Mouse (Mus musculus): Measurements from ENCODE around the gene Tmco5b. TPM values are rescaled to one million over a fixed set of nuclear protein-coding genes. Genes with fewer than 3 reads are reported as not detected.

Tmco5b gene
- not detected in 2 replicates for polyA plus RNA-seq (2015; fragmentation: Nextera tagmentation; extraction: Ambion mirVana)

- Histone ChIP-seq H3K36me3 (no peaks in the 10 kb centered on the region), H3K4me2 (no peak within 1 kb of the TSS), H3K27me3 (no peaks in the 10 kb centered on the region; the same call in 1 of the 2 replicates), H3K9me3 (no peaks in the 10 kb centered on the region), H3K27ac (no peak within 1 kb of the TSS), H3K9ac (no peak within 1 kb of the TSS), H3K4me3 (no peak within 1 kb of the TSS), H3K4me1 (no peaks in the 10 kb centered on the region)
- 83% methylated on average over 2 of the region's 2 CpGs for WGBS
- no peak for ATAC-seq (ENCODE audit: insufficient number of reproducible peaks, low FRiP score, low TSS enrichment, low read depth)
Measured at GRCm38 (mm10) chr2:113285432-113285831, at the start of gene Tmco5b. Gene Tmco5b, plus strand, starts transcription at chr2:113285732.

- Histone ChIP-seq H3K27ac (no peak overlapping the region), H3K9ac (no peak overlapping the region), H3K27me3 (no peaks in the 10 kb centered on the region), H3K4me3 (no peak overlapping the region), H3K4me2 (no peak overlapping the region), H3K9me3 (no peaks in the 10 kb centered on the region), H3K4me1 (no peaks in the 10 kb centered on the region), H3K36me3 (no peaks in the 10 kb centered on the region)
- no peak for ATAC-seq (ENCODE audit: insufficient number of reproducible peaks, low FRiP score, low TSS enrichment, low read depth)
- WGBS: 66% methylated on average over 1 of the region's 1 CpGs
Measured at GRCm38 (mm10) chr2:113236993-113237392, 48.5 kb upstream of the Tmco5b start.

GRCm38 (mm10) chr2:113238871-113239270, 46.7 kb upstream of the Tmco5b start:
- no peak overlapping the region for H3K27ac ChIP-seq
- no peaks in the 10 kb centered on the region for H3K36me3 ChIP-seq
- no peaks in the 10 kb centered on the region for H3K9me3 ChIP-seq
- H3K4me2 ChIP-seq: no peak overlapping the region
- H3K4me1 ChIP-seq: no peaks in the 10 kb centered on the region
- no peak overlapping the region for H3K9ac ChIP-seq
- 33% methylated on average over 5 of the region's 5 CpGs for WGBS
- no peaks in the 10 kb centered on the region for H3K27me3 ChIP-seq
- H3K4me3 ChIP-seq: no peak overlapping the region
- no peak for ATAC-seq (ENCODE audit: insufficient number of reproducible peaks, low FRiP score, low TSS enrichment, low read depth)

GRCm38 (mm10) chr2:113302349-113303239, 17.1 kb downstream of the Tmco5b start:
- H3K4me1 ChIP-seq: no peaks in the 10 kb centered on the region
- H3K27me3 ChIP-seq: no peaks in the 10 kb centered on the region
- no peaks in the 10 kb centered on the region for H3K9me3 ChIP-seq
- H3K36me3 ChIP-seq: no peaks in the 10 kb centered on the region
- H3K9ac ChIP-seq: no peak overlapping the region
- 35% methylated on average over 18 of the region's 18 CpGs for WGBS
- no peak overlapping the region for H3K4me3 ChIP-seq
- ATAC-seq (ENCODE audit: insufficient number of reproducible peaks, low FRiP score, low TSS enrichment, low read depth): no peak
- no peak overlapping the region for H3K4me2 ChIP-seq
- H3K27ac ChIP-seq: no peak overlapping the region

- Histone ChIP-seq H3K27me3 (no peaks in the 10 kb centered on the region), H3K27ac (no peak overlapping the region), H3K4me2 (no peak overlapping the region), H3K4me1 (no peaks in the 10 kb centered on the region), H3K9ac (no peak overlapping the region), H3K36me3 (no peaks in the 10 kb centered on the region), H3K4me3 (no peak overlapping the region), H3K9me3 (no peaks in the 10 kb centered on the region)
- ATAC-seq (ENCODE audit: insufficient number of reproducible peaks, low FRiP score, low TSS enrichment, low read depth): no peak; the same call in 1 of the 2 replicates
- 63% methylated on average over 4 of the region's 4 CpGs for WGBS
Measured at GRCm38 (mm10) chr2:113303240-113303538, 17.7 kb downstream of the Tmco5b start.

GRCm38 (mm10) chr2:113305339-113305738, 19.8 kb downstream of the Tmco5b start:
- Histone ChIP-seq H3K27me3 (no peaks in the 10 kb centered on the region), H3K4me2 (no peak overlapping the region), H3K27ac (no peak overlapping the region), H3K4me1 (no peaks in the 10 kb centered on the region), H3K9ac (no peak overlapping the region), H3K4me3 (no peak overlapping the region), H3K36me3 (no peaks in the 10 kb centered on the region), H3K9me3 (no peaks in the 10 kb centered on the region)
- WGBS: 4% methylated on average over 4 of the region's 4 CpGs
- no peak for ATAC-seq (ENCODE audit: insufficient number of reproducible peaks, low FRiP score, low TSS enrichment, low read depth)

GRCm38 (mm10) chr2:113311211-113311610, 25.7 kb downstream of the Tmco5b start:
- 59% methylated on average over 3 of the region's 3 CpGs for WGBS

GRCm38 (mm10) chr2:113323016-113323415, 37.5 kb downstream of the Tmco5b start:
- no peak overlapping the region for H3K27ac ChIP-seq
- no peak overlapping the region for H3K4me2 ChIP-seq
- peaks cover 7% of the 10 kb centered on the region for H3K27me3 ChIP-seq
- no peak overlapping the region for H3K9ac ChIP-seq
- no peak overlapping the region for H3K4me3 ChIP-seq
- 41% methylated on average over 7 of the region's 7 CpGs for WGBS
- no peak for ATAC-seq (ENCODE audit: insufficient number of reproducible peaks, low FRiP score, low TSS enrichment, low read depth)
- H3K36me3 ChIP-seq: no peaks in the 10 kb centered on the region
- peaks cover 4% of the 10 kb centered on the region; the same call in 1 of the 2 replicates for H3K4me1 ChIP-seq
- no peaks in the 10 kb centered on the region for H3K9me3 ChIP-seq

More at GRCm38 (mm10) chr2:113311211-113311610, 25.7 kb downstream of the Tmco5b start:
- H3K9me3 ChIP-seq: no peaks in the 10 kb centered on the region
- H3K4me1 ChIP-seq: no peaks in the 10 kb centered on the region
- no peak for ATAC-seq (ENCODE audit: insufficient number of reproducible peaks, low FRiP score, low TSS enrichment, low read depth)
- H3K9ac ChIP-seq: no peak overlapping the region
- H3K36me3 ChIP-seq: no peaks in the 10 kb centered on the region
- no peak overlapping the region for H3K4me3 ChIP-seq
- no peak overlapping the region for H3K4me2 ChIP-seq
- H3K27me3 ChIP-seq: no peaks in the 10 kb centered on the region
- H3K27ac ChIP-seq: no peak overlapping the region

GRCm38 (mm10) chr2:113333799-113334541, 48.4 kb downstream of the Tmco5b start:
- H3K4me1 ChIP-seq: no peaks in the 10 kb centered on the region

GRCm38 (mm10) chr2:113335561-113336294, 50.2 kb downstream of the Tmco5b start:
- Histone ChIP-seq H3K4me2 (no peak overlapping the region), H3K36me3 (no peaks in the 10 kb centered on the region), H3K9me3 (no peaks in the 10 kb centered on the region), H3K4me3 (no peak overlapping the region), H3K27me3 (no peaks in the 10 kb centered on the region), H3K27ac (no peak overlapping the region), H3K9ac (no peak overlapping the region), H3K4me1 (no peaks in the 10 kb centered on the region)
- ATAC-seq (ENCODE audit: insufficient number of reproducible peaks, low FRiP score, low TSS enrichment, low read depth): no peak
- 82% methylated on average over 3 of the region's 3 CpGs for WGBS

More at GRCm38 (mm10) chr2:113333799-113334541, 48.4 kb downstream of the Tmco5b start:
- Histone ChIP-seq H3K9me3 (no peaks in the 10 kb centered on the region), H3K9ac (no peak overlapping the region), H3K27ac (no peak overlapping the region), H3K4me2 (no peak overlapping the region), H3K36me3 (no peaks in the 10 kb centered on the region), H3K4me3 (no peak overlapping the region), H3K27me3 (0 out of 2 replicates have a peak, but pooled peaks cover 3% of the 10 kb centered on the region)
- 39% methylated on average over 9 of the region's 9 CpGs for WGBS
- ATAC-seq (ENCODE audit: insufficient number of reproducible peaks, low FRiP score, low TSS enrichment, low read depth): no peak

GRCm38 (mm10) chr2:113344536-113344935, 59.0 kb downstream of the Tmco5b start:
- WGBS: 78% methylated on average over 2 of the region's 2 CpGs
- no peaks in the 10 kb centered on the region for H3K36me3 ChIP-seq
- no peaks in the 10 kb centered on the region for H3K9me3 ChIP-seq
- no peak overlapping the region for H3K27ac ChIP-seq
- no peak overlapping the region for H3K4me3 ChIP-seq
- no peak overlapping the region for H3K4me2 ChIP-seq
- no peak for ATAC-seq (ENCODE audit: insufficient number of reproducible peaks, low FRiP score, low TSS enrichment, low read depth)
- no peak overlapping the region for H3K9ac ChIP-seq
- H3K4me1 ChIP-seq: no peaks in the 10 kb centered on the region
- no peaks in the 10 kb centered on the region for H3K27me3 ChIP-seq

All from limb, embryonic 15.5 days (tissue).